Mouse (Mus musculus): Measurements from ENCODE around the gene A630095N17Rik.

DNA sequence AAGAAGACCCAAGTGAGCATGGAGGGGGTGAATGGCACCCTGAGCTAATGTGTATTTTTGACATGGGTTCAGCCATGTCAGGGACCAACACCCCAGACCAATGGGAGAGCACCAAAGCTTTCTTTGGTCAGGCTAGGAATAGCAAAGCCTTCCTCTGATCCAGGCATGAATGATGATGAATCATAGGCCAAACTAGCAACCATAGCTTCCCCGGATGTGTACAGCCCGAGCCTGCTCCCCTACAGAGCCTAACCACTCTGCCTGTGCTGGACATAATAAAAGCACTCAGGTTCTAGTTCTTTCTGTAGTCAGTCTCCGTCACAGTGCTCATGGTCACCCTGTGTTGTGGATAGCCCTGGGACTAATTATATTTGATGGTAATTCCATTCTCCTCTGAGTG lies 10.4 kb downstream of the A630095N17Rik start:
- no peak for TF ChIP-seq CTCF (IDR thresholded peaks at IDR 0.05; ENCODE audit: borderline replicate concordance, insufficient read depth, low read depth, low read length)
- no peak for TF ChIP-seq POLR2A (IDR thresholded peaks at IDR 0.05; ENCODE audit: borderline replicate concordance, insufficient read depth, low read length)
